Mouse (Mus musculus) lung, postnatal 0 days (tissue): ENCODE data around the gene Vmn1r181.

ENCODE experiments used
- CTCF ChIP-seq: IDR thresholded peaks from 2 replicates; pipeline ENCODE4 v1.5.1; 2016; ENCODE audit warnings: antibody characterized with exemption, mild to moderate bottlenecking
- EP300 ChIP-seq: IDR thresholded peaks from 2 replicates; pipeline ENCODE4 v1.6.1; 2016; ENCODE audit warnings: antibody characterized with exemption, mild to moderate bottlenecking, control low read depth

GRCm38 (mm10) chr7:23950332-23950731 is 24.1 kb upstream of the Vmn1r181 start, which contains the start of gene Vmn1r180:
- TF ChIP-seq CTCF (no peak), EP300 (no peak)
